Mouse (Mus musculus) left cerebral cortex, postnatal 10 days (tissue): ENCODE measurements around the gene Ncaph2. TPM values are rescaled to one million over a fixed set of nuclear protein-coding genes. Genes with fewer than 3 reads are reported as not detected.
A peak's percentile ranks its signal among the peaks of the same experiment; 100 is the strongest.

ENCODE experiments used
- DNase-seq, 2 experiments: peaks; one replicate each; pipeline ENCODE4 v3.0.0; 2021 to 2022; ENCODE audit warnings: low spot score in 2 of 2, mixed read lengths in 1 of 2; ENCODE audit errors: extremely low spot score in 1 of 2
- intact Hi-C: fragments of 180-260 bp; cut with DNase I; formaldehyde crosslinking; loops from one replicate; pipeline ENCODE4 v1.15.1; 2025
- total RNA-seq, 2 experiments: library from RNA; stranded (reverse); gene quantifications; 2 replicates each; pipeline ENCODE4 v1.2.3; 2021

Gene Ncaph2
- 10 to 100 TPM; 88.3 to 93.1 TPM for total RNA-seq

DNA sequence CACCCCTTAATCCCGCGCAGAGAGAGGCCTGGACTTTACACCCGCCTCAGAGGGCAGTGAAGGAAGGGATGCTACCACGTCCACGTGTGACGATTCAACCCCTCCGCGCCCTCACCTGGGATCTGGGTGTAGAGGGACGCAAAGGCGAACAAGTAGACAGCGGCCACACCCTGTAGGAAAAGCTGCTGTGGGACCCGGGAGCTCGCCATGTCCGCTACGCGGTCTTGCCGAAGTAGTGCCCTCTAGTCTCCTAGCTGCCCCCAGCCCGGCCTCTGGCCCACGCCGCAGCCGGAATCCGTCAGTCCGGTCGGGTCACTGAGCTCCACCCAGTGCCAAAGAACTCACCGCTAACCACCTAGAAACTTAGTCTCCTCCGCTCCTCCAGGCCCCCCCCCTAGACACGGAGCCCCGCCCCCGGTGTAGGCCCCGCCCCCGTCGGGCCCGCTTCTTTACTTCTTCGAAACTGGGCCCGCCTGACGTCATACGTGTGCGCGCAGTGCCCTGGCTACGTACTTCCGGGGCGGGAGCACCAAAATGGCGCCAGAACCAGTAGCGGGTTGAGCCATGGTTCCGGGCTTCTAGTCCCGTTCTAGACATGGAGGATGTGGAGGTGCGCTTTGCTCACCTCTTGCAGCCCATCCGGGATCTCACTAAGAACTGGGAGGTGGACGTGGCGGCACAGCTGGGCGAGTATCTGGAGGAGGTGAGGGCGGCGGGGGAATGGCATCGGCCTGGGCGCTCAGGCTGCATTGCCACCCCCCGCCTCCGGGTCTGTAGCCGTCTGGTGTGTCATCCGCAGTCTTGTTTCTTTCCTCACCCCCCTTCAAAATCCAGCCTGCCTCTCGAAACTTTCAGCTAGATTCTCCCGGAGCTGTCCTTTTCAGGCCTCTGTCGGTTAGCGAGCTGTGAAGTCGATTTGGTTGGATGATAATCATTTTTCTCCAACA is at the start of gene Ncaph2, which contains the start of gene Lmf2:
Gene Ncaph2 (plus strand): TSS at position 479 of the 947 bp plus-strand sequence.
Gene Lmf2 (minus strand): TSS at position 419 of the 947 bp plus-strand sequence.
- intact Hi-C loops, result no loop called here
- DNase-seq, result peak; percentile 92 to 96

DNA sequence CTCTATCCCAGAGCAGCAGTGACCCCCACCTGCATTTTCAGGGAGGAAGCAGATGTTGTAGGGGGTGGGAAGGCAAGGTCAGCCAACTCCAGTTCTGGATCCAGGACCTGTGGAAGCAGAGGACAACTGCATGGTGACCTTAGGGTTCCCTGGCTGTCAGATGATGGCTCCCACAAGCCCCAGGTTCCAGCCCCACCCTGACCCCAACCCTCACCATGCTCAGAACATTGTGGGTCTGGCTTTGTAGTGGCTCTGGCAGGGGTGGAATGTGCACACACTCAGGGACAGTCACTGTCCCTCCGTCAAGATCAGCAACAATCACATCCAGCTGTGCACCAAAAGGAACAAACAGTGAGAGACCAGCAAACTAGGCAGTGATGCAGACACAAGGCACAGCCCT is 49.6 kb upstream of the Ncaph2 start:
- DNase-seq, result no peak
- intact Hi-C loops, result no loop called here

DNA sequence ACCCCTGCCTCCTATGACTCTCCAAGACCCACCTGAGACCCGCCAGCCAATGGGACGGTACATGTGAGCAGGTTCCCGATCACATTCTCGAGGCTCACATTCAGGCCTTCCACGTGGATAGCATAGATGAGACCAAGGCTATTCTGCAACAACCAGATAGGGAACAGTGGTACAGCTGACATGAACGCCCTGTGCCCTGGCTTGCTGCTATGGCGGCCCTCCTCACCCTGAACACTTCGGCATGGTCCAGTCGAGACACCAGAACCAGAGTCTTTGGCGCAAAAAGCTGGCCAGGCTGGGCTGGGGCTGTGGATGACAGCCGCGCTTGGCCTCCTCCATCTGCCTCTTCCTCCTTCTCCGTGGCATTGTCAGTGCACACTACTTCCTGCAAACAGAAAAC is 48.1 kb upstream of the Ncaph2 start:
- no peak for DNase-seq
- intact Hi-C loops, result no loop called here

- no peak for DNase-seq
- intact Hi-C loops, result no loop called here
These were observed 46.9 kb upstream of the Ncaph2 start for GRCm38 (mm10) chr15:89308406-89309139.

GRCm38 (mm10) chr15:89309962-89310498 is 45.5 kb upstream of the Ncaph2 start:
- DNase-seq, result no peak
- intact Hi-C loops, result no loop called here

DNA sequence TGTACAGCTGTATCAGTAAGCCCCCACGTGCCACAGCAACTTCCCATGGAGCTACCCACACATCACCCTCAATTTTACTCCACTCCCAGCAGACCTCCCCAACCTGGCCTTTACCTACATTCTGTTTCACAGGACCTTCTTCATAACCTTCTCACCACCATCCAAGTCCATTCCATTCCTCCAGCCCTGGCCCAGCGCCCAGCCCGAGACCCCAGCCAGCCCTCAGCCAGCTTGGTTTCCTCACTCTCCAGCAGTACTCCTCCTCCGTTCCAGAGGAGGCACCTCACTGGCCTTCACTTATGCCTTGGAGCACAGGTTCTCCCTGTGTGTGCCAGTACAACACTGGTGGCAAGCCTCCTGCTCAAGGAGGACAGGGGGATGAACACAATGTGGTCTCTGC is 42.2 kb upstream of the Ncaph2 start:
- DNase-seq, result no peak
- intact Hi-C loops, result no loop called here

- intact Hi-C loops, result no loop called here
- no peak for DNase-seq
These were observed 41.4 kb upstream of the Ncaph2 start for GRCm38 (mm10) chr15:89314107-89314506.

- DNase-seq, result peak in 1 of 2 experiments; percentile 73
- intact Hi-C loops, result no loop called here
These were observed 40.9 kb upstream of the Ncaph2 start for GRCm38 (mm10) chr15:89314511-89315189.

GRCm38 (mm10) chr15:89315190-89315731 is 40.3 kb upstream of the Ncaph2 start, which contains the start of gene Sbf1:
Gene Sbf1, minus strand, starts transcription at chr15:89315311.
- DNase-seq, result peak; percentile 94 to 99
- intact Hi-C loops, result no loop called here

- intact Hi-C loops, result no loop called here
- no peak for DNase-seq
These were observed 39.4 kb upstream of the Ncaph2 start for GRCm38 (mm10) chr15:89316146-89316545.

- intact Hi-C loops, result no loop called here
- no peak for DNase-seq
These were observed 34.3 kb upstream of the Ncaph2 start for GRCm38 (mm10) chr15:89321264-89321663.

GRCm38 (mm10) chr15:89322670-89323522 is 32.6 kb upstream of the Ncaph2 start, which contains the start of gene Adm2:
Gene Adm2, plus strand, starts transcription at chr15:89322720.
- no peak for DNase-seq
- intact Hi-C loops, result no loop called here

GRCm38 (mm10) chr15:89323656-89324055 is 31.9 kb upstream of the Ncaph2 start:
- DNase-seq, result no peak
- intact Hi-C loops, result no loop called here

GRCm38 (mm10) chr15:89326441-89326840 is 29.1 kb upstream of the Ncaph2 start:
- DNase-seq, result no peak
- intact Hi-C loops, result no loop called here

GRCm38 (mm10) chr15:89334271-89334670 is 21.2 kb upstream of the Ncaph2 start, which contains the start of gene Miox:
Gene Miox, plus strand, starts transcription at chr15:89334398.
- intact Hi-C loops, result no loop called here
- no peak for DNase-seq

GRCm38 (mm10) chr15:89334774-89335537 is 20.6 kb upstream of the Ncaph2 start:
- intact Hi-C loops, result no loop called here
- no peak for DNase-seq

- no peak for DNase-seq
- intact Hi-C loops, result no loop called here
These were observed 19.1 kb upstream of the Ncaph2 start for GRCm38 (mm10) chr15:89336422-89336821.
